Mouse (Mus musculus): ENCODE measurements around the gene Slc1a4. TPM values are rescaled to one million over a fixed set of nuclear protein-coding genes. Genes with fewer than 3 reads are reported as not detected.
A peak's percentile ranks its signal among the peaks of the same experiment; 100 is the strongest.

Gene Slc1a4
- polyA plus RNA-seq, 1 experiment from 2014 or later, result 4.8 TPM

- Histone ChIP-seq H3K27me3 (ENCODE audit: insufficient read depth, low read length) (no peaks in the 10 kb centered on the region), H3K27ac (no peak overlapping the region), H3K4me1 (replicated peaks; ENCODE audit: insufficient read depth, low read length) (no peaks in the 10 kb centered on the region), H3K36me3 (ENCODE audit: insufficient read depth, low read length) (no peaks in the 10 kb centered on the region), H3K9me3 (replicated peaks; ENCODE audit: low read length) (no peaks in the 10 kb centered on the region), H3K4me2 (ENCODE audit: low read length) (no peak overlapping the region), H3K9ac (ENCODE audit: low read depth, low read length) (no peak overlapping the region), H3K4me3 (replicated peaks; ENCODE audit: low read depth, low read length) (no peak overlapping the region)
- ATAC-seq (replicated peaks; ENCODE audit: low FRiP score, low read depth) (no peak), DNase-seq (ENCODE audit: low spot score) (no peak)
- WGBS, result 47% methylated on average over 2 of the region's 2 CpGs
- no peak for TF ChIP-seq CTCF (IDR thresholded peaks at IDR 0.05; ENCODE audit: low read depth)
Observed at GRCm38 (mm10) chr11:20338703-20339102, 6.2 kb upstream of the Slc1a4 start.

DNA sequence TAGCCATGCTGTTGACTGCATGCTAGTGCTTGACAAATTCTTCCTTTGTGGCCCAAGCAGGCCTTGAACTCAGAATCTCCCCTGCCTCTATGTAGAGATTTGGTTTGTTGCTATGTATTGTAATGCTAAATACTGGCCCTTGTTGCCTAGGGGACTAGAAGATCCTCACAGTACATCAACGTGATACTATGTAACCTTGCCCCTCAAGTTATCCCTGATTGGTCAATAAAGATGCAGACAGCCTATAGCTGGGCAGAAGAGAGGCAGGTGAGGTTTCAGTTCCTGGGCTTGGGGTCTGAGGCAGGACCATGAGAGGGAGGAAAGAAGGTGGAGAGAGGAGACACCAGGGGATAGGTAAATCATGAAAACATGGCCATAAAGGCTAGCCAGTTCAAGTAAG lies 1.8 kb upstream of the Slc1a4 start:
- Histone ChIP-seq H3K36me3 (ENCODE audit: insufficient read depth, low read length) (no peaks in the 10 kb centered on the region), H3K4me3 (replicated peaks; ENCODE audit: low read depth, low read length) (no peak overlapping the region), H3K27me3 (ENCODE audit: insufficient read depth, low read length) (no peaks in the 10 kb centered on the region), H3K4me1 (replicated peaks; ENCODE audit: insufficient read depth, low read length) (peaks cover 4% of the 10 kb centered on the region; the same call in 1 of the 2 replicates), H3K27ac (no peak overlapping the region), H3K9ac (ENCODE audit: low read depth, low read length) (no peak overlapping the region), H3K4me2 (ENCODE audit: low read length) (no peak overlapping the region), H3K9me3 (replicated peaks; ENCODE audit: low read length) (no peaks in the 10 kb centered on the region)
- WGBS, result 30% methylated on average over 1 of the region's 1 CpGs
- DNase-seq (ENCODE audit: low spot score) (no peak), ATAC-seq (replicated peaks; ENCODE audit: low FRiP score, low read depth) (no peak)
- no peak for TF ChIP-seq CTCF (IDR thresholded peaks at IDR 0.05; ENCODE audit: low read depth)

GRCm38 (mm10) chr11:20331690-20332537 lies 599 bp downstream of the Slc1a4 start:
- 2% methylated on average over 61 of the region's 61 CpGs for WGBS
- no peak for TF ChIP-seq CTCF (IDR thresholded peaks at IDR 0.05; ENCODE audit: low read depth)
- Histone ChIP-seq H3K4me2 (ENCODE audit: low read length) (peak overlapping the region; percentile 99), H3K36me3 (ENCODE audit: insufficient read depth, low read length) (no peaks in the 10 kb centered on the region), H3K4me1 (replicated peaks; ENCODE audit: insufficient read depth, low read length) (peaks cover 4% of the 10 kb centered on the region; the same call in 1 of the 2 replicates), H3K27ac (peak overlapping the region; percentile 97), H3K9me3 (replicated peaks; ENCODE audit: low read length) (no peaks in the 10 kb centered on the region), H3K4me3 (replicated peaks; ENCODE audit: low read depth, low read length) (peak overlapping the region; percentile 61), H3K9ac (ENCODE audit: low read depth, low read length) (peak overlapping the region; percentile 47), H3K27me3 (ENCODE audit: insufficient read depth, low read length) (no peaks in the 10 kb centered on the region)
- DNase-seq (ENCODE audit: low spot score) (peak; percentile 26), ATAC-seq (replicated peaks; ENCODE audit: low FRiP score, low read depth) (peak; percentile 3)

DNA sequence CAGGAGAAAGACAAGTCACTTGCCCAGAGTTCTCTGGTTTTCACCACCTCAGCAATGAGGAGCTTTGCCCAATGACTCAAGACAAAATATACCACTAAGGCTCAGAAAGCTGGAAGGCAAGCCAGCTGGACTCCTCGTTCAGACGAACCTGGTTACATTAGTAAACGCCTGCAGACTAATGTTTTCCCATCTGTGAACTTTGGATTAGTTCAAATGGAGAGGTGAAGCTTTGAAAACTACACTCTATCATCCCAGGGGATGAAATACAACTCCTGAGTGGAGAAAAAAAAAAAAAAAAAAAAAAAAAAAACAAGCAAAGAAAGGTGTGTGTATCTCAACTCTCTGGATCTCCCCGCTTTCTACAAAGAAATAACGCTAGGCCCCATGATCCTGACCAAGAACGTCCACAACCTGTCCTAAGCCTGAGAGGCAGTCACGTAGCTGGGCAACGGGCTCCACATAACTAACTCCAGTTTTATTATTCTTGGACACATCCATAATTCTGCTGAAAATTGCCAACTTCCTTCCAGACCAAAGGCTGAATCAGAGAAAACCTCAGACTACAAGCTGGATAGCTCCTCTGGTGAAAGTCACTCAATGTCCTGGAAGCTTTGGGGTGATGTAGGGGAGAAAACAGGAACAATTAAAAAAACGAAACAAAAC lies 1.4 kb downstream of the Slc1a4 start:
- H3K9ac ChIP-seq (ENCODE audit: low read depth, low read length), result peak overlapping the region; percentile 47; the same call in 1 of the 2 replicates

DNA sequence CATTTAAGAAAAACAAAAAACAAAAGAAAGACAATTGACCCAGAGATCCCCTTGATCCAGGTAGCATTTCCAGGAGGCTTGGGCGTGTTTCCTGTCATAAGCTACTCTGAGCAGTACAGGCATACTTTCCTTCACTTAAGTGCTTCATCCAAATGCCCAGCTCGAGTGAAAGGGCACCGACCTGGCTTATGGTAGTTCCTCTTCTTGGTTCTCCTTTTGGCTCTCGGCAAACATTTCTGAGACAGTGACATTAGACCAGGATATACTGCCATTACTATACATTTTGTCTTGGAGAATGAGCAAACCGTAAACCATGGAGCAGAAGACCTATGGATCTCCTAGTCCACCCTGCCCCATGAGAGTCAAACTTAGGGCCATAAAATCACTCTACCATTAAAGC lies 2.8 kb downstream of the Slc1a4 start:
- Histone ChIP-seq H3K9ac (ENCODE audit: low read depth, low read length) (no peak overlapping the region), H3K27me3 (ENCODE audit: insufficient read depth, low read length) (no peaks in the 10 kb centered on the region), H3K4me2 (ENCODE audit: low read length) (no peak overlapping the region), H3K9me3 (replicated peaks; ENCODE audit: low read length) (no peaks in the 10 kb centered on the region), H3K27ac (no peak overlapping the region), H3K4me1 (replicated peaks; ENCODE audit: insufficient read depth, low read length) (peaks cover 4% of the 10 kb centered on the region; the same call in 1 of the 2 replicates), H3K36me3 (ENCODE audit: insufficient read depth, low read length) (no peaks in the 10 kb centered on the region), H3K4me3 (replicated peaks; ENCODE audit: low read depth, low read length) (no peak overlapping the region)
- DNase-seq (ENCODE audit: low spot score) (no peak), ATAC-seq (replicated peaks; ENCODE audit: low FRiP score, low read depth) (no peak)
- 81% methylated on average over 5 of the region's 5 CpGs for WGBS
- no peak for TF ChIP-seq CTCF (IDR thresholded peaks at IDR 0.05; ENCODE audit: low read depth)

More for the DNA sequence above, 1.4 kb downstream of the Slc1a4 start:
- no peaks in the 10 kb centered on the region for H3K27me3 ChIP-seq (ENCODE audit: insufficient read depth, low read length)
- peaks cover 4% of the 10 kb centered on the region; the same call in 1 of the 2 replicates for H3K4me1 ChIP-seq (replicated peaks; ENCODE audit: insufficient read depth, low read length)
- H3K4me3 ChIP-seq (replicated peaks; ENCODE audit: low read depth, low read length), result peak overlapping the region; percentile 61
- TF ChIP-seq CTCF (IDR thresholded peaks at IDR 0.05; ENCODE audit: low read depth), result no peak
- no peaks in the 10 kb centered on the region for H3K9me3 ChIP-seq (replicated peaks; ENCODE audit: low read length)
- ATAC-seq (replicated peaks; ENCODE audit: low FRiP score, low read depth) (no peak), DNase-seq (ENCODE audit: low spot score) (peak; percentile 18)
- 36% methylated on average over 9 of the region's 9 CpGs for WGBS
- no peaks in the 10 kb centered on the region for H3K36me3 ChIP-seq (ENCODE audit: insufficient read depth, low read length)
- peak overlapping the region; percentile 99 for H3K4me2 ChIP-seq (ENCODE audit: low read length)
- no peak overlapping the region for H3K27ac ChIP-seq

DNA sequence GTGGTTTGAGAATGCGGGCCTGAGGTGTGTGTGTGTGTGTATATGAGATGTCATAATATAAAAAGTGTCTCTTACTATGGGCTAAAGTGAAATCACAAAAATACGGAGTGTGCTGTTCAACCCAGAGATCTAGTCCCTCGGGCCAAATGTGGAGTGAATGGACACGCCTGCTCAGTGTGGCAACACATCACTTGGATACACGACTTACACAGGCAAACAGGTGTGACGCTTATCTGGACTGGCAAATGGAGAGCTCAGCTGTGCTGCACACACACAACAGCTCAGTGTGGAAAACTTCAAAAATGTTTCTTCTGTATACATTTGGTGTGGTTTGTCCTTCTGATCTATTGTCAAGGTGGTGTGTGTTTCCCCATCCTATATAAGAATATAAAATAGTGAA lies 3.7 kb downstream of the Slc1a4 start:
- DNase-seq (ENCODE audit: low spot score) (no peak), ATAC-seq (replicated peaks; ENCODE audit: low FRiP score, low read depth) (no peak)
- Histone ChIP-seq H3K27ac (no peak overlapping the region), H3K4me2 (ENCODE audit: low read length) (no peak overlapping the region), H3K27me3 (ENCODE audit: insufficient read depth, low read length) (no peaks in the 10 kb centered on the region), H3K4me3 (replicated peaks; ENCODE audit: low read depth, low read length) (no peak overlapping the region), H3K36me3 (ENCODE audit: insufficient read depth, low read length) (no peaks in the 10 kb centered on the region), H3K4me1 (replicated peaks; ENCODE audit: insufficient read depth, low read length) (peaks cover 4% of the 10 kb centered on the region; the same call in 1 of the 2 replicates), H3K9ac (ENCODE audit: low read depth, low read length) (no peak overlapping the region), H3K9me3 (replicated peaks; ENCODE audit: low read length) (no peaks in the 10 kb centered on the region)
- TF ChIP-seq CTCF (IDR thresholded peaks at IDR 0.05; ENCODE audit: low read depth), result no peak
- 88% methylated on average over 6 of the region's 6 CpGs for WGBS
